Mouse (Mus musculus): ENCODE measurements around the gene Nup98. TPM values are rescaled to one million over a fixed set of nuclear protein-coding genes. Genes with fewer than 3 reads are reported as not detected.

Gene Nup98
- polyA plus RNA-seq, 1 experiment = 16.1 TPM

GRCm38 (mm10) chr7:102244782-102245535 lies 35.0 kb upstream of the Nup98 start:
- Histone ChIP-seq H3K27me3 (ENCODE audit: control insufficient read depth, insufficient read depth, insufficient read length) (no peaks in the 10 kb centered on the region), H3K36me3 (ENCODE audit: control insufficient read depth, insufficient read depth) (peaks cover 6% of the 10 kb centered on the region), H3K4me3 (no peak overlapping the region), H3ac (ENCODE audit: control insufficient read depth, insufficient read length) (no peak overlapping the region), H3K4me2 (ENCODE audit: low read depth) (no peak overlapping the region), H3K79me2 (ENCODE audit: control insufficient read depth, insufficient read depth) (peaks cover 81% of the 10 kb centered on the region)
- TF ChIP-seq TCF12 (IDR thresholded peaks at IDR 0.05; ENCODE audit: insufficient read depth, poor library complexity, severe bottlenecking) = no peak
- TF ChIP-seq MYOD1 (IDR thresholded peaks at IDR 0.05; ENCODE audit: control insufficient read depth in 1 of 3, insufficient read length in 2 of 3, low read depth in 2 of 3) = no peak
- TF ChIP-seq POLR2AphosphoS2 (IDR thresholded peaks at IDR 0.05; ENCODE audit: insufficient read length, low read depth) = no peak
- TF ChIP-seq MAX (IDR thresholded peaks at IDR 0.05; ENCODE audit: low read depth) = no peak
- no peak for TF ChIP-seq REST (IDR thresholded peaks at IDR 0.05; ENCODE audit: insufficient read depth, insufficient read length)
- no peak for TF ChIP-seq USF1 (IDR thresholded peaks at IDR 0.05; ENCODE audit: low read depth)
- TF ChIP-seq MYOG (IDR thresholded peaks at IDR 0.05; ENCODE audit: control insufficient read depth in 1 of 3, insufficient read depth in 1 of 3, insufficient read length in 2 of 3, low read depth in 2 of 3) = no peak
- no peak for TF ChIP-seq SRF (IDR thresholded peaks at IDR 0.05; ENCODE audit: control insufficient read depth, insufficient read length, low read depth)
- TF ChIP-seq POLR2A (IDR thresholded peaks at IDR 0.05; ENCODE audit: insufficient read length, low read depth) = no peak
- no peak for TF ChIP-seq CEBPB (IDR thresholded peaks at IDR 0.05; ENCODE audit: insufficient read depth, poor library complexity, severe bottlenecking)
- no peak for TF ChIP-seq E2F4 (IDR thresholded peaks at IDR 0.05; ENCODE audit: insufficient read depth)
- TF ChIP-seq TCF3 (IDR thresholded peaks at IDR 0.05; ENCODE audit: insufficient read length, low read depth) = no peak

GRCm38 (mm10) chr7:102243870-102244269 lies 33.9 kb upstream of the Nup98 start:
- H3K4me3 ChIP-seq = no peak overlapping the region
- peaks cover 73% of the 10 kb centered on the region for H3K79me2 ChIP-seq (ENCODE audit: control insufficient read depth, insufficient read depth)
- H3K27me3 ChIP-seq (ENCODE audit: control insufficient read depth, insufficient read depth, insufficient read length) = no peaks in the 10 kb centered on the region
- TF ChIP-seq TCF12 (IDR thresholded peaks at IDR 0.05; ENCODE audit: insufficient read depth, poor library complexity, severe bottlenecking) = no peak
- no peak for TF ChIP-seq TCF3 (IDR thresholded peaks at IDR 0.05; ENCODE audit: insufficient read length, low read depth)
- TF ChIP-seq USF1 (IDR thresholded peaks at IDR 0.05; ENCODE audit: low read depth) = no peak
- no peak for TF ChIP-seq MYOG (IDR thresholded peaks at IDR 0.05; ENCODE audit: control insufficient read depth in 1 of 3, insufficient read depth in 1 of 3, insufficient read length in 2 of 3, low read depth in 2 of 3)
- no peak for TF ChIP-seq E2F4 (IDR thresholded peaks at IDR 0.05; ENCODE audit: insufficient read depth)
- no peak for TF ChIP-seq POLR2AphosphoS2 (IDR thresholded peaks at IDR 0.05; ENCODE audit: insufficient read length, low read depth)
- TF ChIP-seq CEBPB (IDR thresholded peaks at IDR 0.05; ENCODE audit: insufficient read depth, poor library complexity, severe bottlenecking) = no peak
- TF ChIP-seq MAX (IDR thresholded peaks at IDR 0.05; ENCODE audit: low read depth) = no peak
- TF ChIP-seq MYOD1 (IDR thresholded peaks at IDR 0.05; ENCODE audit: control insufficient read depth in 1 of 3, insufficient read length in 2 of 3, low read depth in 2 of 3) = no peak
- no peak for TF ChIP-seq POLR2A (IDR thresholded peaks at IDR 0.05; ENCODE audit: insufficient read length, low read depth)
- H3K36me3 ChIP-seq (ENCODE audit: control insufficient read depth, insufficient read depth) = peaks cover 6% of the 10 kb centered on the region
- no peak overlapping the region for H3ac ChIP-seq (ENCODE audit: control insufficient read depth, insufficient read length)
- H3K4me2 ChIP-seq (ENCODE audit: low read depth) = no peak overlapping the region

DNA sequence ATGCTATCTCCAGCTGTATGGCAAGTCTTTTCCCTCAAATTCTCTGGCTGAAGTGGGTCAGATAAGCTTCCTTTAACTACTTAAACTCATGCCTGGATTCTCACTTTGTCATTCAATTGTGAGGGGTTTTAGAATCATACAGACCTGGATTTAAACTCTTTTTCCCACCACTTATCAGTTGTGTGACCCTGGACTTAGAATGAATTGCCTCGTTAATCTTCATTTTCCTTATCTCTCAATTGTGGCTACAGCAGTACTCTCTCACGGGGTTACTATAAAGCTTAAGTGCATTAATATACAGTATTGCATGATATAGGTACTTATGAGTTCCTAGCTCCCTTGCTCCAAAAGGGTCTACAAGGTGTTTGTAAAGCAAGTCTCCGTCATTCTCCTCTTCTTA lies 32.9 kb upstream of the Nup98 start:
- Histone ChIP-seq H3K79me2 (ENCODE audit: control insufficient read depth, insufficient read depth) (peaks cover 64% of the 10 kb centered on the region), H3K36me3 (ENCODE audit: control insufficient read depth, insufficient read depth) (peaks cover 6% of the 10 kb centered on the region), H3K27me3 (ENCODE audit: control insufficient read depth, insufficient read depth, insufficient read length) (no peaks in the 10 kb centered on the region), H3K4me2 (ENCODE audit: low read depth) (no peak overlapping the region), H3K4me3 (no peak overlapping the region), H3ac (ENCODE audit: control insufficient read depth, insufficient read length) (no peak overlapping the region)
- TF ChIP-seq POLR2A (IDR thresholded peaks at IDR 0.05; ENCODE audit: insufficient read length, low read depth) (no peak), TCF3 (IDR thresholded peaks at IDR 0.05; ENCODE audit: insufficient read length, low read depth) (no peak), SRF (IDR thresholded peaks at IDR 0.05; ENCODE audit: control insufficient read depth, insufficient read length, low read depth) (no peak), POLR2AphosphoS2 (IDR thresholded peaks at IDR 0.05; ENCODE audit: insufficient read length, low read depth) (no peak), E2F4 (IDR thresholded peaks at IDR 0.05; ENCODE audit: insufficient read depth) (no peak), MYOG (IDR thresholded peaks at IDR 0.05; ENCODE audit: control insufficient read depth in 1 of 3, insufficient read depth in 1 of 3, insufficient read length in 2 of 3, low read depth in 2 of 3) (no peak), USF1 (IDR thresholded peaks at IDR 0.05; ENCODE audit: low read depth) (no peak), MYOD1 (IDR thresholded peaks at IDR 0.05; ENCODE audit: control insufficient read depth in 1 of 3, insufficient read length in 2 of 3, low read depth in 2 of 3) (no peak), MAX (IDR thresholded peaks at IDR 0.05; ENCODE audit: low read depth) (no peak), CEBPB (IDR thresholded peaks at IDR 0.05; ENCODE audit: insufficient read depth, poor library complexity, severe bottlenecking) (no peak), TCF12 (IDR thresholded peaks at IDR 0.05; ENCODE audit: insufficient read depth, poor library complexity, severe bottlenecking) (no peak), REST (IDR thresholded peaks at IDR 0.05; ENCODE audit: insufficient read depth, insufficient read length) (no peak)

DNA sequence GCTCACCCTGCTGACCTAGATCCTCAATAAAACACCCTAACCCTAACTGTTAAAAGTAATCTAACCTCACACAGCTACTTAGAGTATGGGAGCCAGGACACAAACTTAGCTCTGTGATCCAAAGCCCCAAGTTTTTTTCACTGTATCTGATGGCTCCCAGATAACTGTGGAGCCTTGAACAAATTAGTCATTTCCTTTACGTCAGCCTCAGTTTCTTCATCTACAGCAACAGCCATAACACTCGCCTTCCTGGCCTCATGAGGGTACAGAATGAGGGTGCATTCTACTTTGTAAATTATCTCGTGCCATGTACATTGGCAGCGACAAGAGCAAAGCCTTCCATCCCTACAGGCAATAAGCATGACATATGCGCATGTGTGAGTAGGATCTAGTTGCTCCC lies 32.4 kb upstream of the Nup98 start:
- Histone ChIP-seq H3K27me3 (ENCODE audit: control insufficient read depth, insufficient read depth, insufficient read length) (no peaks in the 10 kb centered on the region), H3K79me2 (ENCODE audit: control insufficient read depth, insufficient read depth) (peaks cover 58% of the 10 kb centered on the region), H3ac (ENCODE audit: control insufficient read depth, insufficient read length) (no peak overlapping the region), H3K36me3 (ENCODE audit: control insufficient read depth, insufficient read depth) (peaks cover 7% of the 10 kb centered on the region), H3K4me2 (ENCODE audit: low read depth) (no peak overlapping the region), H3K4me3 (no peak overlapping the region)
- no peak for TF ChIP-seq CEBPB (IDR thresholded peaks at IDR 0.05; ENCODE audit: insufficient read depth, poor library complexity, severe bottlenecking)
- no peak for TF ChIP-seq MYOD1 (IDR thresholded peaks at IDR 0.05; ENCODE audit: control insufficient read depth in 1 of 3, insufficient read length in 2 of 3, low read depth in 2 of 3)
- no peak for TF ChIP-seq USF1 (IDR thresholded peaks at IDR 0.05; ENCODE audit: low read depth)
- TF ChIP-seq POLR2AphosphoS2 (IDR thresholded peaks at IDR 0.05; ENCODE audit: insufficient read length, low read depth) = no peak
- TF ChIP-seq REST (IDR thresholded peaks at IDR 0.05; ENCODE audit: insufficient read depth, insufficient read length) = no peak
- no peak for TF ChIP-seq SRF (IDR thresholded peaks at IDR 0.05; ENCODE audit: control insufficient read depth, insufficient read length, low read depth)
- TF ChIP-seq TCF3 (IDR thresholded peaks at IDR 0.05; ENCODE audit: insufficient read length, low read depth) = no peak
- TF ChIP-seq MAX (IDR thresholded peaks at IDR 0.05; ENCODE audit: low read depth) = no peak
- TF ChIP-seq POLR2A (IDR thresholded peaks at IDR 0.05; ENCODE audit: insufficient read length, low read depth) = no peak
- TF ChIP-seq MYOG (IDR thresholded peaks at IDR 0.05; ENCODE audit: control insufficient read depth in 1 of 3, insufficient read depth in 1 of 3, insufficient read length in 2 of 3, low read depth in 2 of 3) = no peak
- no peak for TF ChIP-seq TCF12 (IDR thresholded peaks at IDR 0.05; ENCODE audit: insufficient read depth, poor library complexity, severe bottlenecking)
- no peak for TF ChIP-seq E2F4 (IDR thresholded peaks at IDR 0.05; ENCODE audit: insufficient read depth)
